Mouse (Mus musculus) forebrain, embryonic 16.5 days (tissue): ENCODE measurements around the gene Epb41l5. TPM values are rescaled to one million over a fixed set of nuclear protein-coding genes. Genes with fewer than 3 reads are reported as not detected.

Experiments used
- ATAC-seq: fragments of 200-750 bp; cut with Nextera tagmentation; 2 replicates; pipeline ENCODE4 v1.8.0; 2017; ENCODE audit warnings: mild to moderate bottlenecking, moderate library complexity
- H3K27ac ChIP-seq: fragments of 300-500 bp; sonication (generic); 2 replicates; pipeline ENCODE4 v1.5.1; 2014; ENCODE audit warnings: low read length, control low read depth
- H3K27me3 ChIP-seq: fragments of 300-500 bp; sonication (generic); replicated peaks from 2 replicates; pipeline ENCODE4 v1.6.1; 2014; ENCODE audit warnings: low read length; ENCODE audit not compliant: control insufficient read depth, insufficient read depth
- H3K36me3 ChIP-seq: fragments of 300-500 bp; sonication (generic); 2 replicates; pipeline ENCODE4 v1.6.1; 2014; ENCODE audit not compliant: control insufficient read depth, insufficient read depth
- H3K4me1 ChIP-seq: fragments of 300-500 bp; sonication (generic); replicated peaks from 2 replicates; pipeline ENCODE4 v1.6.1; 2014; ENCODE audit warnings: low read length; ENCODE audit not compliant: control insufficient read depth, insufficient read depth
- H3K4me2 ChIP-seq: fragments of 300-500 bp; sonication (generic); 2 replicates; pipeline ENCODE4 v1.6.1; 2014; ENCODE audit warnings: mild to moderate bottlenecking, low read length, control low read depth
- H3K4me3 ChIP-seq: fragments of 300-500 bp; sonication (generic); replicated peaks from 2 replicates; pipeline ENCODE4 v1.5.1; 2014; ENCODE audit warnings: mild to moderate bottlenecking, low read length, control low read depth
- H3K9ac ChIP-seq: fragments of 300-500 bp; sonication (generic); replicated peaks from 2 replicates; pipeline ENCODE4 v1.6.1; 2014; ENCODE audit warnings: low read depth, low read length, control low read depth
- H3K9me3 ChIP-seq: fragments of 300-500 bp; sonication (generic); 2 replicates; pipeline ENCODE4 v1.6.1; 2016; ENCODE audit warnings: low read length; ENCODE audit not compliant: control insufficient read depth
- WGBS: fragments of 180-500 bp; shearing (Covaris S2); extraction: QIAGEN DNeasy Blood & Tissue Kit; methylation state at CpG from one replicate; pipeline ENCODE4 v1.1.7; 2014; 5-methylcytosine and 5-hydroxymethylcytosine counted together
- polyA plus RNA-seq: library from polyadenylated mRNA; unstranded; fragments of >200 nt; fragmentation: Nextera tagmentation; extraction: Ambion mirVana; gene quantifications from 2 replicates; pipeline ENCODE4 v1.2.1, GENCODE M21; 2015

Epb41l5 gene
- 20.1 and 20.7 TPM in 2 replicates for polyA plus RNA-seq

DNA sequence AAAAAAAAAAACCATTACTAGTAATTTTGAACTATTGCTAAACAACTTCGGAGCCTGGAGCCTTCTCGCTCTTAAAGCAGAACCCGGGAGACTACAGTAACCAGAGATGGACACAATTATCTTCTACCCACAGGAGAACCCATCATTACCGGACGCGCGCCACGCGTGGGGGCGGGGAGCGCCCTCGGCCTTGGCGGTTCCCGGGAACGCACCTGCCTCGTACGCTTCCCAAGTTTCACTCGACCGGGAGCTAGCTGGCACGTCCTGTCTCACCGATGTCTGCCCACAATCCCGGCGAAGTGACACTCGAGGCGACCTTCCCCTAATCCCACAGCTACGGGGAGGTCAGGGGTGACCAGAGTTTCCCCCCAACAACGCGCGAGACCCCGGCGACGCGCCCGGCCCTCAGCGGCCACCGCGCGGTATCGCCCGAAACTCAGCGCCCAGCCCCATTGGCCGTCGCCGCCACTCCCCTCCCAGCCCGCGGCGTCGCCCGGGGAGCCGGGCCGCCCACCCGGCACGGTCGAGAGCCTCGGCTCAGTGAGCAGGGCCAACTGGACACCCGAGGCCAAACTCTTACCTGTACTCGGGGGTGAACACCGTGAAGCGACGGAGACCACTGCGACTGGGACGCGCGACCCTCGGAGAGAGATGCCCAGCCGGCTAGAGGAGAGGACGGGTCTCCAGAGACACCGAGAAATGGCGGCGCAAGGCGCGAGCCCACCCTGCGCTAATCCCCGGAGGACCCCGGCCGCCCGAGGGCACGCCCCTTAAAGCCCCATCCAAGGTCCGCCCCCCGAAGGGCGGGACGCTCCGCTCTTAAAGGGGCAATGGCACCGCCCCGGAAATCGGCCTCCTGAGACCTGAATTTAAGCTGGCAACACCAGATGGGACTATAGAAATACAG lies at the start of gene Epb41l5:
Epb41l5 (minus strand) TSS at position 796 of the 907 bp plus-strand sequence.
- Histone ChIP-seq H3K27ac (peak within 1 kb of the TSS; percentile 71), H3K27me3 (no peaks in the 10 kb centered on the region), H3K4me2 (peak within 1 kb of the TSS; percentile 73), H3K4me1 (peaks cover 8% of the 10 kb centered on the region), H3K36me3 (no peaks in the 10 kb centered on the region), H3K9ac (peak within 1 kb of the TSS; percentile 78), H3K9me3 (no peaks in the 10 kb centered on the region), H3K4me3 (peak within 1 kb of the TSS; percentile 95)
- ATAC-seq = peak; percentile 96
- 0% methylated on average over 82 of the region's 86 CpGs for WGBS

DNA sequence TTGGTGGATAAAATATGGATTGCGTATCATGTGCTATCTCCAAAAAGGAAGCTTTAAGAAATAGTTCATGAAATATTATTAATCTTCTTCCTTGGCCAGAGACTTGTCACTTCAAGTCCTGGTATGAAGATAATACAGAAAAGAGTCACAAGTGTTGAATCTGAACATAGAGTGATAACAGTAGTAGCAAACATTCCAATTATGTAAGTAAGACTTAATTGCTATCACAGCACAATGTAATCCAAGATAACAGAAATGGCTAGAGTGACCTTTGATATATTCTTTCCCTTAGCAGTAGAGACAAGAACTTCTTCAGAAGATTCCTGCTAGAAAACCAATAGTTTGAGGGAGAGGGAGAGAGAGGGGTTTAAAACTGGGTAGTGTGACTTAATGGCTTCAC lies 48.1 kb upstream of the Epb41l5 start:
- H3K36me3 ChIP-seq = peaks cover 11% of the 10 kb centered on the region
- H3K4me1 ChIP-seq = no peaks in the 10 kb centered on the region
- no peak overlapping the region for H3K27ac ChIP-seq
- H3K9me3 ChIP-seq = no peaks in the 10 kb centered on the region
- no peak overlapping the region for H3K4me3 ChIP-seq
- ATAC-seq = no peak
- no peak overlapping the region for H3K4me2 ChIP-seq
- no peaks in the 10 kb centered on the region for H3K27me3 ChIP-seq
- H3K9ac ChIP-seq = no peak overlapping the region
- WGBS = 100% methylated on average over 1 of the region's 1 CpGs

DNA sequence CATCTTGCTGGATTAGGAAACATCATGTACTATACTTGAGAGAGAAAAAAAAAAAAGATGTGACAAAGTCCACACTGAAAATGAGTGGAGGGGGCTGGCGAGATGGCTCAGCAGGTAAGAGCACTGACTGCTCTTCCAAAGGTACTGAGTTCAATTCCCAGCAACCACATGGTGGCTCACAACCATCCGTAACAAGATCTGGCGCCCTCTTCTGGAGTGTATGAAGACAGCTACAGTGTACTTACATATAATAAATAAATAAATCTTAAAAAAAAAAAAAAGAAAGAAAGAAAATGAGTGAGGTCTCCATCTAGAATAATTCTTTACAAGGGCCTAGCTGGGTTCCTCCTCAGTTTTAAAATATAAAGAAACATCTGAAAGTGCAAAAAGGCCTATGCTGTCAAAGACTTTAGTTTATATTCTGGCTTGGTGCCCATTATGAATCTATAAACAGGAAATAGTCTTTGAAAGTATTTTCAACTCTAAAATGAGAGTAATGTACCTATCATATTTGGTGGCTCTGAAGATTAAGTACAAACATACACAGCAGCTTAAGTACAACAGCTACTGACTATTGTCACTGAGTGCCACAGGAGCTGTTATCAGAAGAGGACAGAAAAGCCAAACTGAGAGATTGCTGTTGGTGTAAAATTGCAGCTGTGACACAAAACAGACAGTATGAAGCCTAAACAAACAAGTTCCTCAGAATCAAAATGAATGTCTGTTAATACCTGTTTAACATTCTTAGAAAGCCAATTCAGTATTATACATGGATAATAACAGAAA lies 37.2 kb upstream of the Epb41l5 start:
- Histone ChIP-seq H3K9me3 (no peaks in the 10 kb centered on the region), H3K4me3 (no peak overlapping the region), H3K27me3 (no peaks in the 10 kb centered on the region), H3K4me2 (no peak overlapping the region), H3K4me1 (no peaks in the 10 kb centered on the region), H3K9ac (no peak overlapping the region), H3K36me3 (peaks cover 14% of the 10 kb centered on the region), H3K27ac (no peak overlapping the region)
- ATAC-seq = no peak
- 97% methylated on average over 3 of the region's 3 CpGs for WGBS

GRCm38 (mm10) chr1:119681663-119682213 lies 32.9 kb upstream of the Epb41l5 start:
- Histone ChIP-seq H3K9me3 (no peaks in the 10 kb centered on the region), H3K27ac (no peak overlapping the region)
- peak; percentile 67 for ATAC-seq

DNA sequence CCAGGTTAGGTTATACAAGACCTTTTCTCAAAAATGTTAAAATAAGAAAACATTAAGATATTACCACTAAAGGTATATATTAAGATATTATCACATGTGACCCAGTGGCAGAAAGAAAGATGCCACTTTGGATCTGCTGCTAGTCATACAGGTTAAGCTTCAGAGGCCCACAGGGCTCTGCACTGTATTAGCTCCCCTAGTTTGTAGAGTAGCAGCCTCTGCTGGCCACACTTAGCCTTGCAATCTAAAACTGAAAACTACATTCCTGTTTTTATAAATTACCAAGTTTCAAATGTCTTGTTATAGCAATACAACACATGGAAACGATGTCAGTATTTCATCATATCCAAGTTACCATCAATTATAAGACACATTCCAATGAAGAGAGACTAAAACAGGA lies 26.2 kb upstream of the Epb41l5 start:
- 71% methylated on average over 1 of the region's 1 CpGs for WGBS

More at GRCm38 (mm10) chr1:119681663-119682213, 32.9 kb upstream of the Epb41l5 start:
- Histone ChIP-seq H3K9ac (no peak overlapping the region), H3K27me3 (no peaks in the 10 kb centered on the region), H3K36me3 (peaks cover 10% of the 10 kb centered on the region), H3K4me3 (no peak overlapping the region), H3K4me1 (no peaks in the 10 kb centered on the region), H3K4me2 (no peak overlapping the region)
- 8% methylated on average over 2 of the region's 2 CpGs for WGBS

DNA sequence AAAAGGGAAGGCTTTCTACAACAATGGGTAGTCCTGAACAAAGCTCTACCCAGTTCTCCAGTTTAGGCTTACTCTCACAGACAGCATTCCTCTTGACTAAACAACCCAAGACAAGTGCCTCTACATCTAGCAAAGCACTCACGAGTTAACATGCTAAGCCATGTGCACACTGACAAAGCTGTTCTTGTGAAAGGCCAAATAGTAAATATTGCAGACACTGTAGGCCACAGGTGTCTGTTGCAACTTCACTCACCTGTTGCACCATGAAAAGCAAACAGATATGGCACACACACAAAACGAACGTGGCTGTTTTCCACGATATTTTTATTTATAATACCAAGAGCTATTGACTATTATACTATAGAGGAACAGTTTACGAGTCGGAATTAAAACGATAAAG lies 18.1 kb upstream of the Epb41l5 start:
- no peaks in the 10 kb centered on the region for H3K4me1 ChIP-seq

More for the DNA sequence above, 26.2 kb upstream of the Epb41l5 start:
- H3K27ac ChIP-seq = no peak overlapping the region
- no peaks in the 10 kb centered on the region for H3K4me1 ChIP-seq
- peak; percentile 72; the same call in 1 of the 2 replicates for ATAC-seq
- no peaks in the 10 kb centered on the region for H3K9me3 ChIP-seq
- peaks cover 2% of the 10 kb centered on the region; the same call in 1 of the 2 replicates for H3K36me3 ChIP-seq
- no peak overlapping the region for H3K4me2 ChIP-seq
- H3K9ac ChIP-seq = no peak overlapping the region
- H3K27me3 ChIP-seq = no peaks in the 10 kb centered on the region
- no peak overlapping the region for H3K4me3 ChIP-seq

DNA sequence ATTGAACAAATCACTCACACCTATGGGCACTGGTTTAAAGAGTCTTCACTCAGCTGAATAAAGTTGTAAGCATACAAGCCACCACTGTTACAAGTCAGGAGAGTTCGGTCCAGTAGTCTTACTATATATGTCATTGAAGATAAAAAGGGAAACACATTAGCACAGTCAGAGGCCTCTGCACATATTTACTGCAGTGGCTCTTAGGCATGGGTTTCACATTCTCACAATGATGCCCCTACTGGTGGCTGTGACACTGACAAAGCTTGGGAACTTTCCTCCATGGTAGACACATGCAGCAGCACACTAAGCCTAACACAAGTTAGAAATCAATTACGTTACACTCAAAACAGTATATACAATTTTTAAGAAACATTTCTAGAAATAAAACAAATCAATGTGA lies 5.5 kb upstream of the Epb41l5 start:
- WGBS = 91% methylated on average over 2 of the region's 2 CpGs
- no peak overlapping the region for H3K27ac ChIP-seq
- H3K27me3 ChIP-seq = no peaks in the 10 kb centered on the region
- ATAC-seq = no peak
- no peaks in the 10 kb centered on the region for H3K9me3 ChIP-seq
- H3K4me1 ChIP-seq = no peaks in the 10 kb centered on the region
- no peak overlapping the region for H3K4me2 ChIP-seq
- H3K36me3 ChIP-seq = peaks cover 2% of the 10 kb centered on the region; the same call in 1 of the 2 replicates
- no peak overlapping the region for H3K4me3 ChIP-seq
- H3K9ac ChIP-seq = no peak overlapping the region

More for the DNA sequence above, 18.1 kb upstream of the Epb41l5 start:
- ATAC-seq = no peak
- Histone ChIP-seq H3K27ac (no peak overlapping the region), H3K4me2 (no peak overlapping the region), H3K36me3 (no peaks in the 10 kb centered on the region), H3K9me3 (no peaks in the 10 kb centered on the region), H3K9ac (no peak overlapping the region), H3K4me3 (no peak overlapping the region), H3K27me3 (no peaks in the 10 kb centered on the region)
- 90% methylated on average over 7 of the region's 7 CpGs for WGBS

- WGBS = 77% methylated on average over 5 of the region's 5 CpGs
- no peak for ATAC-seq
- peaks cover 8% of the 10 kb centered on the region for H3K4me1 ChIP-seq
- no peak overlapping the region for H3K9ac ChIP-seq
- H3K4me3 ChIP-seq = no peak overlapping the region
- no peaks in the 10 kb centered on the region for H3K27me3 ChIP-seq
- no peaks in the 10 kb centered on the region for H3K9me3 ChIP-seq
- H3K4me2 ChIP-seq = no peak overlapping the region
- 0 out of 2 replicates have a peak overlapping the region, but pooled peaks have one; percentile 1 for H3K27ac ChIP-seq
- H3K36me3 ChIP-seq = no peaks in the 10 kb centered on the region
These were observed 1.6 kb upstream of the Epb41l5 start for GRCm38 (mm10) chr1:119650386-119650785.

GRCm38 (mm10) chr1:119649627-119650026 lies 827 bp upstream of the Epb41l5 start:
- no peaks in the 10 kb centered on the region for H3K9me3 ChIP-seq
- H3K9ac ChIP-seq = no peak overlapping the region
- peaks cover 8% of the 10 kb centered on the region for H3K4me1 ChIP-seq
- H3K27ac ChIP-seq = no peak overlapping the region
- H3K4me2 ChIP-seq = no peak overlapping the region
- H3K36me3 ChIP-seq = no peaks in the 10 kb centered on the region
- no peaks in the 10 kb centered on the region for H3K27me3 ChIP-seq
- no peak overlapping the region for H3K4me3 ChIP-seq
- ATAC-seq = no peak
- 92% methylated on average over 2 of the region's 2 CpGs for WGBS
